Mouse (Mus musculus) ES-E14 (cell line): ENCODE data around the gene Fam222b. TPM values are rescaled to one million over a fixed set of nuclear protein-coding genes. Genes with fewer than 3 reads are reported as not detected.
A peak's percentile ranks its signal among the peaks of the same experiment; 100 is the strongest.

Experiments used
- DNase-seq: peaks from one replicate; pipeline ENCODE4 v3.0.0-alpha.2; 2013; ENCODE audit warnings: low read depth, low spot score
- H3K27ac ChIP-seq: 2 replicates; pipeline ENCODE4 v1.5.1; 2012; ENCODE audit warnings: low read depth, mild to moderate bottlenecking, low read length, moderate library complexity, mixed read lengths; ENCODE audit not compliant: poor library complexity, insufficient read depth, severe bottlenecking
- H3K36me3 ChIP-seq: 2 replicates; pipeline ENCODE4 v1.6.1; 2012; ENCODE audit warnings: mild to moderate bottlenecking, low read length, moderate library complexity, mixed read lengths; ENCODE audit not compliant: control insufficient read depth, poor library complexity, insufficient read depth, severe bottlenecking
- H3K4me1 ChIP-seq, 2 experiments: fragments of 150-350 bp in 1 of 2; sonication (generic) in 1 of 2; 2 replicates each; pipeline ENCODE4 v1.6.1; 2012; ENCODE audit warnings: low read length in 2 of 2, mild to moderate bottlenecking in 1 of 2, mixed read lengths in 1 of 2; ENCODE audit not compliant: control insufficient read depth in 2 of 2, insufficient read depth in 2 of 2, poor library complexity in 1 of 2
- H3K4me3 ChIP-seq, 2 experiments: fragments of 150-350 bp in 1 of 2; sonication (generic) in 1 of 2; 2 replicates each; pipeline ENCODE4 v1.5.1; 2012; ENCODE audit warnings: low read length in 2 of 2, low read depth in 1 of 2, mild to moderate bottlenecking in 1 of 2, mixed read lengths in 1 of 2; ENCODE audit not compliant: insufficient read depth in 1 of 2, poor library complexity in 1 of 2, severe bottlenecking in 1 of 2
- H3K9ac ChIP-seq: 2 replicates; pipeline ENCODE4 v1.6.1; 2012; ENCODE audit warnings: low read depth, mild to moderate bottlenecking, low read length, mixed read lengths; ENCODE audit not compliant: poor library complexity, insufficient read depth, severe bottlenecking
- H3K9me3 ChIP-seq: fragments of 150-350 bp; sonication (generic); 2 replicates; pipeline ENCODE4 v1.6.1; 2012; ENCODE audit warnings: low read depth, mild to moderate bottlenecking, low read length; ENCODE audit not compliant: control insufficient read depth, insufficient read depth
- CHD2 ChIP-seq: IDR thresholded peaks from 2 replicates; pipeline ENCODE4 v1.6.1; 2014; ENCODE audit warnings: mild to moderate bottlenecking, low read depth, low read length, inconsistent platforms
- HCFC1 ChIP-seq: IDR thresholded peaks from 2 replicates; pipeline ENCODE4 v1.6.1; 2012; ENCODE audit warnings: low read length, inconsistent platforms, borderline replicate concordance; ENCODE audit not compliant: insufficient read depth
- MAFK ChIP-seq: IDR thresholded peaks from 2 replicates; pipeline ENCODE4 v1.6.1; 2014; ENCODE audit warnings: mild to moderate bottlenecking, low read depth, low read length, inconsistent platforms; ENCODE audit not compliant: insufficient read depth
- ZC3H11A ChIP-seq: IDR thresholded peaks from 2 replicates; pipeline ENCODE4 v1.6.1; 2012; ENCODE audit warnings: low read depth, mild to moderate bottlenecking, inconsistent platforms, low read length, borderline replicate concordance
- ZNF384 ChIP-seq: IDR thresholded peaks from 2 replicates; pipeline ENCODE4 v1.6.1; 2012; ENCODE audit warnings: low read depth, low read length, inconsistent platforms
- in situ Hi-C, 2 experiments: fragments of 600-800 bp; cut with MboI; formaldehyde crosslinking; loops; one replicate each; pipeline ENCODE4 v1.15.1; 2025; ENCODE audit warnings: low sequenced_read_pairs in 2 of 2, inconsistent platforms in 1 of 2; ENCODE audit not compliant: unreplicated experiment in 2 of 2
- total RNA-seq: library from RNA; depleted of rRNA; stranded (reverse); fragments of 300-350 nt; gene quantifications from 2 replicates; pipeline ENCODE4 v1.2.3, GENCODE M21; 2012

The Fam222b gene
- total RNA-seq, 1 experiment, result 11.7 TPM

DNA sequence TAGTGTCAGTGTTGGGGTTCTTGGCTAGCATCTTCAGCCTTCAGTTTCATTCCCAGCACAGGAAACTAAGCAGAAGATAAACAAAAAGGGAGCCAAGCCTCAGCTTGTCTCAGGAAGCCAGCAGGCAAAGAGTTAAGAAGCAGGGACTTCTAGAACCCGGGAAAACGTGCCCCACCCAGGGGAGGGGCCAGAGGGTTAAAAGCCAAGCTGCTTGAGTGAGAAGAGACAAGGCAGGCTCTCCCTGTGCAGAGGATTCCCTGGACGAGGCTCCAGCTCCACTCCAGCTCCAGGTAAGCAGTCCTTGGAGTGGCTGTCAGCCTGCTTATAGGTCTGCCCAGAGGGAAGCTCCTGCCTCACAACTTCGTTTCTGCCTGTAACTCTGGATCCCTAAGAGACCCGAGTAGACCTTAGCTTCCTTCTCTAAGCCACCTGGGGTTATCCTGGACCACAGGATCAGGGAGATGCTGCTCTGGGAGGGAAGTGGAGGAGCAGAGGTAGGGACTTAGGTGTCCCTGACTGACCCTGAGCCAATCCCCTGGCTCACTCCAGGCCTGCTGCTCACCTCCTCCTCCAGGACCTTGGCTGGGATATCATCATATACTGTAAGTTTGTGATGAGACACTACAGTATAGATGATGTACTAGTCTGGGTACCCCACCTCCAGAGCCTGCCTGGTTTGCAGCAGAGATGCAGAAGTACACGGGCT, 21.9 kb upstream of the Fam222b start:
- Histone ChIP-seq H3K4me3 (no peak overlapping the region), H3K36me3 (peaks cover 17% of the 10 kb centered on the region), H3K4me1 (peaks cover 0 to 7% of the 10 kb centered on the region in 2 experiments; a peak in 1 of 4 replicates), H3K27ac (no peak overlapping the region), H3K9ac (no peak overlapping the region), H3K9me3 (no peaks in the 10 kb centered on the region)
- peak; percentile 59 for DNase-seq
- in situ Hi-C loops, result no loop called here
- TF ChIP-seq HCFC1, result no peak
- no peak for TF ChIP-seq MAFK
- TF ChIP-seq CHD2, result no peak
- TF ChIP-seq ZNF384, result no peak
- no peak for TF ChIP-seq ZC3H11A

DNA sequence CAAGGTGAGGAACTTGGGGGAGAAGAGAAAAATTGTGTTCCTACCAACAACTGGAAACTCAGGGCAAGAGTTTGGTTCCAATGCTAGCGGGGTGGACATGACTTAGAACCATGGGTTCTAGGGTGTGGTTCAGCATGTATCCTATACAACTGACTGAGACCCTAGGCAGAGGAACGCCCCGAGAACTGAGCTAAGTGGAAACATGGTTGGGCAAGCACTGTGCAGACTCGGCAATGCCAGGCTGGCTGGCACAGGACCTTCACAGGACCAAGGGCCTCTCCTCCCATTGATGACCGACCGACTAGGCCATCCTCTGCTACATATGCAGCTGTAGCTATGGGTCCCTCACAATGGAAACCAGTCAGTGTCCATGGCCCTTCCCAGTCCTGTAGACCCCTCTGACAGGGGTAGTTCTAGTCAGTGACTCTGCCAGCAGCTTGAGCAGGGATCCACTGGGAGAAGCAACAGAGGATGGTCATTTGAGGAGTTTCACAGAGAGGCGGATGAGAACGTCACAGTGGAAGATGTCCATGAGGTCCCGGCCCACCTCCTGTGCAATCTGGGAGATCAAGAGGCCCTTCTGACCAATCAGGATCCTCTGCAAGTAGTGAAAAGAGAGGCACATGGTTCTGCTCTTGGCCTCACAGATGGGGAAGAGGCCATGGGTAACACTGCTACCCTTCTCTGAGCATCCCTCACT, 20.7 kb upstream of the Fam222b start:
- H3K27ac ChIP-seq, result no peak overlapping the region
- in situ Hi-C loops, result no loop called here
- peaks cover 0 to 7% of the 10 kb centered on the region in 2 experiments; a peak in 1 of 4 replicates for H3K4me1 ChIP-seq
- no peaks in the 10 kb centered on the region for H3K9me3 ChIP-seq
- DNase-seq, result no peak
- H3K36me3 ChIP-seq, result peaks cover 17% of the 10 kb centered on the region
- no peak overlapping the region for H3K9ac ChIP-seq
- no peak for TF ChIP-seq CHD2
- TF ChIP-seq HCFC1, result no peak
- no peak for TF ChIP-seq ZNF384
- no peak for TF ChIP-seq MAFK
- TF ChIP-seq ZC3H11A, result no peak
- no peak overlapping the region for H3K4me3 ChIP-seq

DNA sequence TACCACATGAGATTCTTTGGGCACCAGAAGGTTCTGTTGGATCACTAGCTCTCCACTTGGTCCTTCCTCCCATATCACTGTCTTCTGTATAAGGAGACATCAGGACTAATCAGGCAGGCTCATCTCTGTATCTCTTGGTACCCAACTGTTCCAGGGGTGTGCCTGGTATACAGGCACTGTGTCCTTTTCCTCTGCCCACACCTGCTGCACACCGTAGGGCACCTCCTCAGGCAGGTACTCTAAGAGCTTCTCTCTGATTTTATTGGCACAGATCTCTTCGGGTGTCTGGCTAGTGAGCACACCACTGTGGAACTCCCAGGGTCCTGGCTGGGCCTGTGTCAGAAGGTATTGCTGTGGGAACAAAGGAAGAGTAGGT, 20.2 kb upstream of the Fam222b start:
- Histone ChIP-seq H3K27ac (no peak overlapping the region), H3K36me3 (peaks cover 17% of the 10 kb centered on the region), H3K4me3 (no peak overlapping the region), H3K9ac (no peak overlapping the region), H3K9me3 (no peaks in the 10 kb centered on the region), H3K4me1 (peaks cover 0 to 7% of the 10 kb centered on the region in 2 experiments; a peak in 1 of 4 replicates)
- DNase-seq, result no peak
- TF ChIP-seq CHD2, result no peak
- TF ChIP-seq ZNF384, result no peak
- TF ChIP-seq ZC3H11A, result no peak
- TF ChIP-seq MAFK, result no peak
- TF ChIP-seq HCFC1, result no peak
- in situ Hi-C loops, result no loop called here

DNA sequence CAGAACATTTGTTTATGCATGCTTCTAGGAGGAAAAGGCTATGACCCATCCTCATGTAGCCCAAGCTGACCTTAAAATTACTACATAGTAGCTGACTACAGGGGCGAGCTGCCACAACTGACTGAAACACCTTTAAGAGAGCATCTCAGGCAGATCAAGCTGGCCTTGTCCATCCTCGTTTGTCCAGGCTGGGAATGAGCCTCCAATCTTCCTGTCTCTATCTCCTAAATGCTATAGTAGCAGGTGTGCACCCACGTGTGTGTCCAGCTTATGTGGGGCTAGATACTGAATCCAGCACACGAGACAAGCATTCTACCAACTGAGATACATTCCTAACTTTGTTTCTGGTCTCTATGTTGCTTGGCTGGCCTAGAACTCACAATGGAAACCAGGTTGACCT, 19.8 kb upstream of the Fam222b start:
- H3K36me3 ChIP-seq, result peaks cover 17% of the 10 kb centered on the region
- H3K4me1 ChIP-seq, result peaks cover 0 to 7% of the 10 kb centered on the region in 2 experiments; a peak in 1 of 4 replicates
- in situ Hi-C loops, result no loop called here
- no peak for DNase-seq
- H3K9ac ChIP-seq, result no peak overlapping the region
- H3K9me3 ChIP-seq, result no peaks in the 10 kb centered on the region
- H3K4me3 ChIP-seq, result no peak overlapping the region
- TF ChIP-seq CHD2 (no peak), ZC3H11A (no peak), ZNF384 (no peak), HCFC1 (no peak), MAFK (no peak)
- no peak overlapping the region for H3K27ac ChIP-seq
